Mouse (Mus musculus) CH12F3 (cell line): ENCODE results near the gene Tmem52b.
"Not testable (repeated sequence)": the region's sequence is repeated elsewhere in the genome, so short reads cannot be mapped to it uniquely, and the experiment has no call there.

Experiments
- in situ Hi-C: fragments of 300-500 bp; cut with MboI; formaldehyde crosslinking; loops from 2 replicates; pipeline ENCODE4 v1.14.3; 2020; ENCODE audit warnings: low sequenced_read_pairs

Tmem52b gene

GRCm38 (mm10) chr6:129512367-129512766, at the start of gene Tmem52b:
TSS of gene Tmem52b (plus strand) at chr6:129512555.
- in situ Hi-C loops, result no loop called here

GRCm38 (mm10) chr6:129471386-129471785, 41.0 kb upstream of the Tmem52b start:
- in situ Hi-C loops, result no loop called here

- in situ Hi-C loops, result no loop called here
Observed at GRCm38 (mm10) chr6:129472627-129473026, 39.7 kb upstream of the Tmem52b start.

- in situ Hi-C loops, result no loop called here
Observed at GRCm38 (mm10) chr6:129476404-129477126, 35.8 kb upstream of the Tmem52b start.

GRCm38 (mm10) chr6:129480089-129480958, 32.0 kb upstream of the Tmem52b start:
- in situ Hi-C loops, result no loop called here

- in situ Hi-C loops, result no loop called here
Observed at GRCm38 (mm10) chr6:129494924-129495323, 17.4 kb upstream of the Tmem52b start.

GRCm38 (mm10) chr6:129497345-129498218, 14.8 kb upstream of the Tmem52b start:
- in situ Hi-C loops, result no loop called here

- in situ Hi-C loops, result not testable (repeated sequence)
Observed at GRCm38 (mm10) chr6:129499516-129499915, 12.8 kb upstream of the Tmem52b start.

- in situ Hi-C loops, result no loop called here
Observed at GRCm38 (mm10) chr6:129503471-129503870, 8.9 kb upstream of the Tmem52b start.

- in situ Hi-C loops, result no loop called here
Observed at GRCm38 (mm10) chr6:129507024-129507423, 5.3 kb upstream of the Tmem52b start, which contains the start of gene Olr1. TSS of gene Olr1 (minus strand) at chr6:129507165.

GRCm38 (mm10) chr6:129510120-129510911, 2.0 kb upstream of the Tmem52b start:
- in situ Hi-C loops, result no loop called here

- in situ Hi-C loops, result no loop called here
Observed at GRCm38 (mm10) chr6:129512868-129513267, 513 bp downstream of the Tmem52b start.

GRCm38 (mm10) chr6:129513409-129513808, 1.1 kb downstream of the Tmem52b start:
- in situ Hi-C loops, result no loop called here

GRCm38 (mm10) chr6:129514376-129514775, 2.0 kb downstream of the Tmem52b start:
- in situ Hi-C loops, result no loop called here

GRCm38 (mm10) chr6:129515068-129515467, 2.7 kb downstream of the Tmem52b start:
- in situ Hi-C loops, result no loop called here

- in situ Hi-C loops, result no loop called here
Observed at GRCm38 (mm10) chr6:129516388-129516787, 4.0 kb downstream of the Tmem52b start.

GRCm38 (mm10) chr6:129517752-129518408, 5.5 kb downstream of the Tmem52b start:
- in situ Hi-C loops, result no loop called here

- in situ Hi-C loops, result loop anchor here (10.0 kb wide), 1 partner anchor 141 kb away; the partner anchor contains the start of gene Clec12b
Observed at GRCm38 (mm10) chr6:129526069-129526468, 13.7 kb downstream of the Tmem52b start.

- in situ Hi-C loops, result loop anchor here (10.0 kb wide), 1 partner anchor 143 kb away; the partner anchor contains the start of gene Clec12b
Observed at GRCm38 (mm10) chr6:129527416-129527815, 15.1 kb downstream of the Tmem52b start.
